Mouse (Mus musculus): ENCODE measurements around the gene Zfp64. TPM values are rescaled to one million over a fixed set of nuclear protein-coding genes. Genes with fewer than 3 reads are reported as not detected.

Gene Zfp64
- polyA plus RNA-seq, 1 experiment from 2014 or later: 15.1 TPM

DNA sequence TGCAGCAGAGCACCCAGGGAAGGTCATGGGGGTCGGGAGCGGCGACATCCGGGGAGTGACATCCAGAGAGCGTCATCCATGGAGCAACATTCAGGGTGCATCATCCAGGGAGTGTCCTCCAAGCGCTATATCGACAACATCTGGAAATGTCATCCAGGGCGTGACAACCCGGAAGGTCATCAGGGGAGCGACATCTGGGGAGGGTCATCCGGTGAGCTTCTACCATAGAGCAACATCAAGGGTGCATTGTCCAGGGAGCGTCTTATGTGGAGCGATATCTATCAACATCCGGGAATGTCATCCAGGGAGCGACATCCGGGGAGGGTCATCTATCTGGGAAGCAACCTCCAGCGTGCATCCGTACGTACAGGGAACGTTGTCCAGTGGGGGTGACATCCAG is 14.7 kb upstream of the Zfp64 start:
- Histone ChIP-seq H3K27ac (replicated peaks) (no peak overlapping the region), H3K4me2 (no peak overlapping the region), H3K4me1 (no peaks in the 10 kb centered on the region), H3K27me3 (replicated peaks) (no peaks in the 10 kb centered on the region), H3K9ac (no peak overlapping the region), H3K9me3 (no peaks in the 10 kb centered on the region), H3K36me3 (no peaks in the 10 kb centered on the region), H3K4me3 (no peak overlapping the region)
- no peak for ATAC-seq (ENCODE audit: extremely low read depth, insufficient number of reproducible peaks, low FRiP score, low TSS enrichment)
- WGBS: 86% methylated on average over 20 of the region's 20 CpGs

DNA sequence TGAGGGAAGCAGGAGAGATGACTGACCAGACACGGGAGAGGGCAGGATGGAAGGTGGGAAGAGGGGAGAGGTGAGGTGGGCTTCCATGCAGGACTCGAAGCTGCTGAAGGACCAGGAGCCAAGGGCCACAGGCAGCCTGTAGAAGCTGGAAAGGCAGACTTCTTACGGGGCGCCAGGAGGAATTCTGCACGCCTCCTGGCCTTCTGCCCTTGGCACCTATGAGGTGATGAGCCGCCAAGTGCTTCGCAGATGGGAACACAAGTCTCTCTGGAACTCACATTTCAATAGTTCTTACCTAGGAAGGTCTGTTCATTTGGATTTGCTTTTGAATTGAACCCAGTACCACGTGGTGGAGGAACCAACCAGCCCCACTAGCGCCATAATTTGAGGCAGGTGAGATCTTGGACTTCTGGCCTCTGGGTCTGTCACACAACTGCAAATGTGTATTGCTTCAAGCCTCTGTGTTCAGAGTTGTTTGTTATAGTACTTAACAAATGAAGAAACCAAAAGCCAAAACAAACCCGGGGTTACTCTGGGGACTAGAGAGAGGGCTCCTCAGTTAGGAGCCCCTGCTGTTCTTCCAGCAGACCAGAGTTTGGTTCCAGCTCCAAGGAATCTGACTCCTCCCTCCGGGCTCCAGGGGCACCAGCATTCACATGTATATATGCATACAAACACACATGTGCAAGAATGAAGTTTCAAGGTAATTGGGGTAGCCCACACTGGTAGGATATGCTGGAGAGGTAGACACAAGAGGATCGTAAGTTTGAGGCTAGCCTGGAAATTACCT is 12.9 kb upstream of the Zfp64 start:
- Histone ChIP-seq H3K4me2 (no peak overlapping the region), H3K27me3 (replicated peaks) (no peaks in the 10 kb centered on the region), H3K27ac (replicated peaks) (no peak overlapping the region), H3K9ac (no peak overlapping the region), H3K9me3 (no peaks in the 10 kb centered on the region), H3K4me3 (no peak overlapping the region), H3K36me3 (no peaks in the 10 kb centered on the region), H3K4me1 (no peaks in the 10 kb centered on the region)
- WGBS: 74% methylated on average over 12 of the region's 12 CpGs
- no peak for ATAC-seq (ENCODE audit: extremely low read depth, insufficient number of reproducible peaks, low FRiP score, low TSS enrichment)

DNA sequence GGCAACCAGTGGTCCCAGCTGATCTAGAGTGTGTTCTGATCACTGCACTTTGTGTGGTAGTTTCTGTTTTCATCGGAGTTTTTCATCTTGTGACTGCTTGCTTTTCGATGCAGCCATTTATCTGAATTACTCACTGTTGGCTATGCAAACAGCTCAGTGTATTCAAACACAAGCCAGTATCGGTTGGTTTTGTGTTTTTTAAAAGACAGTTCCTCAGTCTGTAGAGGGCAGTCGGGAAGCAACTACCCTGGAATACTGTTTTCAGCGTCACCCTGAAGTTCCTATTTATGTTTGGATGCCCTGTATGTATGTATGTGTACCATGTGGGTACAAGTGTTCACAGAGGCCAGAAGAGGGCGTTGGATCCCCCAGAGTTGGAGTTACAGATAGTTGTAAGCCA is 11.1 kb upstream of the Zfp64 start:
- H3K4me2 ChIP-seq: no peak overlapping the region
- no peak overlapping the region for H3K9ac ChIP-seq
- no peaks in the 10 kb centered on the region for H3K36me3 ChIP-seq
- no peaks in the 10 kb centered on the region for H3K4me1 ChIP-seq
- H3K27ac ChIP-seq (replicated peaks): no peak overlapping the region
- H3K4me3 ChIP-seq: no peak overlapping the region
- 72% methylated on average over 6 of the region's 6 CpGs for WGBS
- H3K9me3 ChIP-seq: no peaks in the 10 kb centered on the region
- H3K27me3 ChIP-seq (replicated peaks): no peaks in the 10 kb centered on the region
- ATAC-seq (ENCODE audit: extremely low read depth, insufficient number of reproducible peaks, low FRiP score, low TSS enrichment): no peak

DNA sequence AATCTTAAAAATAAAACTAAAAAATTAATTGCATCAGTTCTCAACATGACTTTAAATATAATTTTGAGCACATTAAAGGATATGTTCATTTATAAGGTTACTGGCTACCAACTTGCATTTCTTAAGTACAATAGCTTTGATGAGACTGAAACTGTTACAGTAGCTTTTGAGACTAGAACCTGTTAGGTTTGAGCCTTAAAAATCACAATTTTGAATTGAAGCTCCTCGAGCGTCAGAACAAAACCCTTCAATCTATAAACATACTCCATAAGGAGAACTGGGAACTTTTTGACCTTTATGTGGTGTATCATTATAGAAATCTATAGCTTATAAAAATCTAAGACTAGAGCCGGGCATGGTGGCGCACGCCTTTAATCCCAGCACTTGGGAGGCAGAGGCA is 9.5 kb upstream of the Zfp64 start:
- whole genome bisulfite sequencing: 84% methylated on average over 5 of the region's 5 CpGs
- H3K9ac ChIP-seq: no peak overlapping the region
- no peak overlapping the region for H3K4me3 ChIP-seq
- no peaks in the 10 kb centered on the region for H3K36me3 ChIP-seq
- no peaks in the 10 kb centered on the region for H3K4me1 ChIP-seq
- ATAC-seq (ENCODE audit: extremely low read depth, insufficient number of reproducible peaks, low FRiP score, low TSS enrichment): no peak
- no peaks in the 10 kb centered on the region for H3K9me3 ChIP-seq
- H3K4me2 ChIP-seq: no peak overlapping the region
- H3K27me3 ChIP-seq (replicated peaks): no peaks in the 10 kb centered on the region
- H3K27ac ChIP-seq (replicated peaks): no peak overlapping the region

DNA sequence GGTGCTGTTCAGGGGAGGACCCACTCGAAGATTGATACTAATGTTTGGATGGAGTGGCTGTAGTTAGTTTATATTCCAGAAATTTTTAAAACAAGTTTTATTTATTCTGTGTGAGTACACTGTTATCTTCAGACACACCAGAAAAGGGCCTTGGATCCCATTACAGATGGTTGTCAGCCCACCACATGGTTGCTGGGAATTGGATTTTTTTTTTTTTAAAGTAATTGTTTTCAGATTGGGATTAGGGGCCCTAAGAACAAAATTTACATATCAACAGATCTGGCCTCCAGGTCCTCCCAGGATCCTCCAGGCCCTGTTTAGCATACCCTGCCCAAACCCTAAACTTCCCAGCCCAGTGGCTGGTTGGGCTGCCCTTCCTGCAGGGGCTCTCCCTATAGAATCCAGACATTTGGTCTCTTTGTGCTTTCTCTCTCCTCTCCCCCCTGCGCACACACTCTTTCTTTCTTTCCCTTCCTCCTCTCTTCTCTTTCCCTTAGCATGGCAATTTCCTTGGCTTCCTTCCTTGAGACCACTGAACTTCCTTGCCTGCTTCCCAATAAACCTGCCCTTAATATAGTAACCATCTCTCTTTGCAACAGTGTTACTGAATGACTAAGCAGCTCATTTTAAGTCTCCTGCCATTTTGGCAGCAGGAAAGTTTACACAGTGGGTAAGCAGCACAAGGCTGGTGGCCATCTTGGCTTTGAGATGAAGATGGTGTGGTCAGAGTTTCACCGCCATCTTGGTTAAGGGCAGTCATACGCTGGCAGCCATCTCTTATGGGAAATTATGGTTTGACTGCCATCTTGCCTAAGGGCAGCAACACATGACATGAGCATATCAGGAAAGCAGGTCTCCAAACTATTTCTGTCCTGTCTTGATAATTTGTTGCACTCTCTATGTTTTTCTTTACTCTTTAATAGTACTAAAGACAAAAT is 6.6 kb upstream of the Zfp64 start:
- Histone ChIP-seq H3K36me3 (no peaks in the 10 kb centered on the region), H3K27me3 (replicated peaks) (no peaks in the 10 kb centered on the region), H3K4me1 (no peaks in the 10 kb centered on the region), H3K4me2 (no peak overlapping the region), H3K9me3 (no peaks in the 10 kb centered on the region), H3K4me3 (no peak overlapping the region), H3K27ac (replicated peaks) (no peak overlapping the region), H3K9ac (no peak overlapping the region)
- no peak for ATAC-seq (ENCODE audit: extremely low read depth, insufficient number of reproducible peaks, low FRiP score, low TSS enrichment)
- 74% methylated on average over 4 of the region's 4 CpGs for WGBS

DNA sequence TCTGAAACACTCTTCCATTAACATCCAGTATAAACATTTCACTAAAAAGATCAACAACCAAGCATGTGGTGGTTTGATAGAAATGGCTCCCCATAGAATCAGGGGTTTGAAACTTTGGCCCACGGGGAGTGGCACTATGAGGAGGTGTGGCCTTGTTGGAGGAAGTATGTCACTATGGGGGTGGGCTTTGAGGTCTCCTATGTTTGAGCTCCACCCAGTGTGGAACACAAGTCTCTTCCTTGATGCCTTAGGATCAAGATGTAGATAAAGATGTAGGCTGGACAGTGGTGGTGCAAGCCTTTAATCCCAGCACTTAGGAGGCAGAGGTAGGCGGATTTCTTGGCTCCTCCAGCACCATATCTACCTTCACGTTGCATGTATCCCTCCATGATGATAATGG is 5.4 kb upstream of the Zfp64 start:
- no peak for ATAC-seq (ENCODE audit: extremely low read depth, insufficient number of reproducible peaks, low FRiP score, low TSS enrichment)
- no peak overlapping the region for H3K27ac ChIP-seq (replicated peaks)
- no peaks in the 10 kb centered on the region for H3K36me3 ChIP-seq
- H3K4me2 ChIP-seq: no peak overlapping the region
- H3K9me3 ChIP-seq: no peaks in the 10 kb centered on the region
- 78% methylated on average over 3 of the region's 3 CpGs for WGBS
- H3K4me3 ChIP-seq: no peak overlapping the region
- H3K4me1 ChIP-seq: peaks cover 4% of the 10 kb centered on the region
- H3K27me3 ChIP-seq (replicated peaks): no peaks in the 10 kb centered on the region
- H3K9ac ChIP-seq: no peak overlapping the region

DNA sequence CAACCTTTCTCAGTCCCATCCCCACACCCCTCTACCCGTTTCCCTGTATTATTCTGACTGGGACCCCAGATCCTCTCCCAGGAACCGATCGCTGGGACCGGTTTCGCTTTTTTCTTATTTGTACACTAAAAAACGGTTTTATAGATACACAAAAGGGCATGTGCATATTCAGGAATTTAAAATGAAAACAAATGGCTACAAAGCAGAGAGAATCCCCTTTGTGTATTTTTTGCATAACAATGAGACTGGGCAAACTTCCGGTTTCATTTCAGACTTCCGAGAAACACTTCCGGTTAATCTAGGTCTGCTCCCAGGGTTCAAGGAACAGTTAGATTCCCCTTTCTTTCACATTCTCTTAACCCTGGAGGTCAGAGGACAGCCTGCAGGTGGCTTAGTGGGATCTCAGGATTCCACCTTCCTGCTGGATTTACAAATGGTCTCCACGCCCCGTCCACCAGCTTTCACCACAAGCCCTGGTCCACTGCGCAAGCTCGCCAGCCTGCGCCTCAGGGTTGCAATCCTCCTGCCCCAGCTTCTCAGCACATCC is 4.0 kb upstream of the Zfp64 start:
- no peaks in the 10 kb centered on the region for H3K36me3 ChIP-seq
- WGBS: 71% methylated on average over 14 of the region's 14 CpGs

DNA sequence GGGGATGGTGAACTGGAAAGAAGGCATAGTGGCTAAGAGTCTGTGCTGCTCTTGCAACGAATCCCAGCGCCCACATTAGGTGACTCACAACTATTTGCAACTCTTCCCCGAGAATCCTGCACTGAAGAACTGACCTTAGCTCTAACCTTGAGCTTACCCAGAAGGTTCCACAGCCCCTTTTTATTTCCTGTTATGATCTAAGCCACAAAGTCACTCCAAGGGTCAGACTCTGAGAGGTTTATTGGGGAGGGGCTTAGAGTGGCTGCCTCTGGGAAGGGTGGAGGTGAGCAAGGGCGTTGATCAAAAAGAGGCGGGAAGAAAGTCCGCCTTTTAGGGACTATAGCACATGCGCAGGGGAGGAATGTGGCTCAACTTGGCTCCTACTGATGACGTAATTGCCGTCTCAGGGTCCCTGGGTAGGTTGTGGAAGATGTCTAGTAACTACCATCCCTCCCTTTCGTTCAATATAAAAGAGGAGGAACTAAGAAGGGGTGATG is 511 bp upstream of the Zfp64 start:
- Histone ChIP-seq H3K27me3 (replicated peaks) (no peaks in the 10 kb centered on the region), H3K9ac (peak overlapping the region; percentile 94), H3K4me1 (peaks cover 21% of the 10 kb centered on the region), H3K27ac (replicated peaks) (peak overlapping the region; percentile 93), H3K9me3 (no peaks in the 10 kb centered on the region), H3K36me3 (peaks cover 15% of the 10 kb centered on the region), H3K4me3 (peak overlapping the region; percentile 84), H3K4me2 (peak overlapping the region; percentile 88)
- 35% methylated on average over 10 of the region's 10 CpGs for WGBS
- ATAC-seq (ENCODE audit: extremely low read depth, insufficient number of reproducible peaks, low FRiP score, low TSS enrichment): no peak

More for the DNA sequence above, 4.0 kb upstream of the Zfp64 start:
- Histone ChIP-seq H3K4me3 (no peak overlapping the region), H3K9me3 (no peaks in the 10 kb centered on the region), H3K27me3 (replicated peaks) (no peaks in the 10 kb centered on the region), H3K27ac (replicated peaks) (no peak overlapping the region), H3K9ac (no peak overlapping the region), H3K4me1 (peaks cover 11% of the 10 kb centered on the region), H3K4me2 (no peak overlapping the region)
- ATAC-seq (ENCODE audit: extremely low read depth, insufficient number of reproducible peaks, low FRiP score, low TSS enrichment): no peak

DNA sequence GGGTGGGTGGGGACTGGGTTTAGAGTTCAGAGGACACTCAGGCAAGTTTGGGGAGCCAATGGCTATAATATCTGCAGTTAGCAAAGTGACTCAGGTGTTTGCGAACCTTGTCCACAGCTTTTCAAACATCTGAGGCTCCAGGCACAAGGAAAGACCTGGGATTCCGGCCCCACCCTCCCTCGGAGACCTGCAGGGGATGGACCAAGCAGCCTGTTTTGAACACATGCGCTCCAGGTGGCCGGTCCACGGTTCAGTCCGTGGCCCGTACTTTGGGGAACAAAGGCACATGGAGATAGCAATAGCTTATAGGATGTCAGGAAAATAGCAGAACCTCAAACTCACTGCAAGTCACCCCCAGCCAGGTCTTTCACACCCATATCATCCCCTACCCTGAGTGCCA is 1.0 kb downstream of the Zfp64 start:
- no peaks in the 10 kb centered on the region for H3K9me3 ChIP-seq
- peaks cover 31% of the 10 kb centered on the region for H3K36me3 ChIP-seq
- H3K4me3 ChIP-seq: peak overlapping the region; percentile 84
- H3K27me3 ChIP-seq (replicated peaks): no peaks in the 10 kb centered on the region
- H3K27ac ChIP-seq (replicated peaks): no peak overlapping the region; the same call in 1 of the 2 replicates
- H3K4me1 ChIP-seq: peaks cover 21% of the 10 kb centered on the region
- ATAC-seq (ENCODE audit: extremely low read depth, insufficient number of reproducible peaks, low FRiP score, low TSS enrichment): no peak
- 10% methylated on average over 8 of the region's 8 CpGs for WGBS
- H3K9ac ChIP-seq: peak overlapping the region; percentile 94
- peak overlapping the region; percentile 88 for H3K4me2 ChIP-seq

DNA sequence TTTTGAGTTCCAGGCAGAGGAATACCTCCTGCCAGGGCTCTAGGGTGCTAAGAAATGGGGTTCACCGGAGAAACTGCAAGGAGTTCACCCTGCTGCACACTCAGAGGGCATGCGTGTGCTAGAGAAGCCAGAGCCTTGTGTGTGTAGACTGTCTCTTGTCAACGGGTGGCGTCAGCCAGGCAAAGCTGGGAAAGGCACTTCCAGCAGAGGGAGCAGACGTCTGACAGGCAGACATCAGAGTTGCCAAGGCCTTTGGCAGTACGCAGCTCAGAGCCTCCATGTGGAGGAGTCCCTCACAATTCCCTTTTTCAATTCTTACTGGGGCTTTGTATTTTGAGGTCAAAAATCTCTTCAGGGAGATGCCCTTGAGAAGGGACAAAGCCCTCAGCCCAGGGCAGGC is 6.9 kb downstream of the Zfp64 start:
- 75% methylated on average over 6 of the region's 6 CpGs for WGBS
- H3K36me3 ChIP-seq: peaks cover 85% of the 10 kb centered on the region
- no peak for ATAC-seq (ENCODE audit: extremely low read depth, insufficient number of reproducible peaks, low FRiP score, low TSS enrichment)

DNA sequence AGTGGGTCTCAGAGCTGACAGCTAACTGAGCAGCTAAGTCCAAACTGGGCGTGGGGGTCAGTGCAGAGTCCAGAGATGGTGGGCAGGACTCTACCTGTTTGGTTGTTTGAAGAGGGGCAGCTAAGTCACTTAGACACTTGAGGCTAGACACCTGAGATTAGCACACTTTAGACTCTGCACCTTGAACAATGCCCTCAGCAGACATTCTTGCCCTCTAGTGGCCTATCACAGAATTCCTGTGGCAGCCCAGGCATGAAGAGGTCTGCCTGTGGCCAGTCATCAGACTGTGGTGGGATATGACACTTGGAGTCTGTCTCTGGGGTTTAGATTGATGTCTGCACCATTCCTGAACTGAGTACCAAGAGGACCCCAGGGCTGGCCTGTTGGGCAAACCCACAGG is 7.7 kb downstream of the Zfp64 start:
- WGBS: 85% methylated on average over 1 of the region's 1 CpGs
- Histone ChIP-seq H3K36me3 (peaks cover 93% of the 10 kb centered on the region), H3K4me1 (no peaks in the 10 kb centered on the region), H3K27me3 (replicated peaks) (no peaks in the 10 kb centered on the region), H3K9me3 (no peaks in the 10 kb centered on the region), H3K27ac (replicated peaks) (no peak overlapping the region), H3K4me2 (no peak overlapping the region), H3K9ac (no peak overlapping the region), H3K4me3 (no peak overlapping the region)
- ATAC-seq (ENCODE audit: extremely low read depth, insufficient number of reproducible peaks, low FRiP score, low TSS enrichment): no peak

More for the DNA sequence above, 6.9 kb downstream of the Zfp64 start:
- peaks cover 2% of the 10 kb centered on the region for H3K4me1 ChIP-seq
- H3K4me3 ChIP-seq: no peak overlapping the region
- H3K9ac ChIP-seq: no peak overlapping the region
- no peak overlapping the region for H3K4me2 ChIP-seq
- H3K27ac ChIP-seq (replicated peaks): no peak overlapping the region
- H3K27me3 ChIP-seq (replicated peaks): no peaks in the 10 kb centered on the region
- no peaks in the 10 kb centered on the region for H3K9me3 ChIP-seq
